8 mouse cellular contexts compared by ENCODE assay signal in the genomic region with DNA sequence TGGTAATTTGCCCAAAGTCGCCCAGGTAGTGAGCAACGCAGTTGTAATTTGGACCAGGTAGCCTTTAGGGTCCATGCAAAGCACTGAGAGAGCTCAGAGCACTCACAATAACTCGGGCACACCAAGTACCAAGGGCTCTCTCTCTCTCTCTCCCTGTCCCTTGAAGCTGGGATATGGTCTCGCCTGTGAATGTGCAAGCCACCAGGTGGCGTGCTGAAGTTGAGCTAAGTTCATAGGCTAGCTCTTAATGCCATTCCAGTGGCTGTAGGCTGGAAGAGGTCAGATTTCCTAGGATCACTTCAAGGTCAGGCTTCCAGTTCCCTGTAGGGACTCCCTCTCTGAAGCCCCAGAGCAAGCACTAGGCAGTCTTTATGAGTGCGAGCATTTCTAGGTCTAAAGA.
DNase-seq lines count a peak whose midpoint lies in the region; ATAC-seq and TF ChIP-seq lines count a peak whose summit lies in the region.

No protein-coding gene starts in this region.

- WGBS in lung, adult 2 months, result 26% methylated on average over 6 of the region's 6 CpGs

- H3K4me1 ChIP-seq in lung, adult 2 months (ENCODE audit: control insufficient read depth, insufficient read depth, low read length), result no peaks in the 10 kb centered on the region

- peak; percentile 29 for DNase-seq in cerebellum, adult 11 months
- peak; percentile 95 for DNase-seq in ES-CJ7 (ENCODE audit: low read depth, low spot score)
- peak; percentile 27 for DNase-seq in cerebellum, adult 8-10 months
- DNase-seq in gastrocnemius, adult 8-10 months (ENCODE audit: low spot score in 2 of 2), result peak; percentile 36 to 48
- DNase-seq in kidney, postnatal 36 days, result peak; percentile 79 to 91
- DNase-seq in lung, adult 2 months, result peak; percentile 55
- DNase-seq in splenic B cell, adult 2 months (ENCODE audit: low read depth, low spot score), result peak; percentile 25

- peak; percentile 66 for TF ChIP-seq CTCF in lung, adult 2 months (IDR thresholded peaks at IDR 0.05; ENCODE audit: insufficient read depth, low read length)

- no peak overlapping the region for H3K4me3 ChIP-seq in lung, adult 2 months (replicated peaks; ENCODE audit: extremely low read depth, low read depth, low read length)

- TF ChIP-seq POLR2A in lung, adult 2 months (IDR thresholded peaks at IDR 0.05; ENCODE audit: borderline replicate concordance, extremely low read depth, low read depth, low read length), result no peak

- ATAC-seq in cerebellum, adult (ENCODE audit: insufficient number of reproducible peaks, low FRiP score, low TSS enrichment), result no peak

- H3K36me3 ChIP-seq in splenic B cell, adult 2 months (ENCODE audit: control insufficient read depth, insufficient read depth, low read length, poor library complexity, severe bottlenecking), result no peaks in the 10 kb centered on the region

- H3K27me3 ChIP-seq in splenic B cell, adult 2 months (ENCODE audit: control insufficient read depth, insufficient read depth, low read length, poor library complexity, severe bottlenecking), result no peaks in the 10 kb centered on the region

Comparison
In these comparisons a context has a peak if more than half of its experiments do, and no peak if none do; other contexts are left out.
1. DNase-seq: peak in every context shown above with its lines; median percentile 95 in ES-CJ7; 85 in kidney, postnatal 36 days; 55 in lung, adult 2 months; 42 in gastrocnemius, adult 8-10 months; 29 in cerebellum, adult 11 months; 27 in cerebellum, adult 8-10 months; 25 in splenic B cell, adult 2 months.